Mouse (Mus musculus) lung, adult 2 months (tissue): ENCODE measurements around the gene Gpank1. TPM values are rescaled to one million over a fixed set of nuclear protein-coding genes. Genes with fewer than 3 reads are reported as not detected.

ENCODE experiments used
- DNase-seq: peaks from one replicate; pipeline ENCODE4 v3.0.0; 2022
- H3K4me1 ChIP-seq: fragments of 200-500 bp; 2 replicates; pipeline ENCODE4 v1.6.1; 2011; ENCODE audit warnings: low read length; ENCODE audit not compliant: control insufficient read depth, insufficient read depth
- H3K4me3 ChIP-seq: fragments of 200-500 bp; replicated peaks from 2 replicates; pipeline ENCODE3; 2011; ENCODE audit warnings: low read depth, mild to moderate bottlenecking, control low read depth, low read length; ENCODE audit errors: extremely low read depth
- CTCF ChIP-seq: fragments of 200-500 bp; IDR thresholded peaks from 2 replicates; pipeline ENCODE4 v1.5.1; 2011; ENCODE audit warnings: mild to moderate bottlenecking, low read length, control low read depth; ENCODE audit not compliant: insufficient read depth
- POLR2A ChIP-seq: fragments of 200-500 bp; IDR thresholded peaks from 2 replicates; pipeline ENCODE4 v1.6.1; 2011; ENCODE audit warnings: low read depth, mild to moderate bottlenecking, control low read depth, low read length, borderline replicate concordance; ENCODE audit errors: extremely low read depth
- WGBS: fragments of 180-500 bp; shearing (Covaris S2); methylation state at CpG from one replicate; pipeline ENCODE4 v1.1.7; 2018; 5-methylcytosine and 5-hydroxymethylcytosine counted together
- polyA plus RNA-seq: library from polyadenylated mRNA; depleted of rRNA; stranded (reverse); fragments of >200 nt; gene quantifications from 2 replicates; pipeline ENCODE4 v1.2.3, GENCODE M21; 2012

The Gpank1 gene
- polyA plus RNA-seq, 1 experiment: 21.9 TPM

GRCm38 (mm10) chr17:35140490-35140996, 19.3 kb downstream of the Gpank1 start:
- 72% methylated on average over 16 of the region's 16 CpGs for WGBS
- Histone ChIP-seq H3K4me3 (no peak overlapping the region), H3K4me1 (peaks cover 11% of the 10 kb centered on the region)
- DNase-seq: no peak
- no peak for TF ChIP-seq POLR2A
- TF ChIP-seq CTCF: no peak

GRCm38 (mm10) chr17:35141971-35142370, 20.7 kb downstream of the Gpank1 start:
- no peak for TF ChIP-seq CTCF
- TF ChIP-seq POLR2A: no peak
- H3K4me1 ChIP-seq: peaks cover 4% of the 10 kb centered on the region; the same call in 1 of the 2 replicates
- H3K4me3 ChIP-seq: no peak overlapping the region
- 87% methylated on average over 6 of the region's 6 CpGs for WGBS
- no peak for DNase-seq

- WGBS: 74% methylated on average over 5 of the region's 5 CpGs
Measured at GRCm38 (mm10) chr17:35146139-35146538, 24.9 kb downstream of the Gpank1 start.

GRCm38 (mm10) chr17:35147348-35147747, 26.1 kb downstream of the Gpank1 start:
- Histone ChIP-seq H3K4me1 (no peaks in the 10 kb centered on the region), H3K4me3 (no peak overlapping the region)
- no peak for DNase-seq
- WGBS: 64% methylated on average over 3 of the region's 3 CpGs
- no peak for TF ChIP-seq POLR2A
- TF ChIP-seq CTCF: no peak

More at GRCm38 (mm10) chr17:35146139-35146538, 24.9 kb downstream of the Gpank1 start:
- DNase-seq: no peak
- H3K4me1 ChIP-seq: no peaks in the 10 kb centered on the region
- no peak for TF ChIP-seq POLR2A
- no peak overlapping the region for H3K4me3 ChIP-seq

GRCm38 (mm10) chr17:35147922-35148639, 26.8 kb downstream of the Gpank1 start:
- no peaks in the 10 kb centered on the region for H3K4me1 ChIP-seq
- no peak overlapping the region for H3K4me3 ChIP-seq
- DNase-seq: no peak
- TF ChIP-seq POLR2A (no peak), CTCF (no peak)
- 52% methylated on average over 5 of the region's 5 CpGs for WGBS

- TF ChIP-seq POLR2A (no peak), CTCF (no peak)
- 92% methylated on average over 4 of the region's 4 CpGs for WGBS
- H3K4me1 ChIP-seq: no peaks in the 10 kb centered on the region
- no peak overlapping the region for H3K4me3 ChIP-seq
- no peak for DNase-seq
Measured at GRCm38 (mm10) chr17:35152121-35152520, 30.9 kb downstream of the Gpank1 start.

GRCm38 (mm10) chr17:35153077-35153476, 31.8 kb downstream of the Gpank1 start:
- no peak for DNase-seq
- H3K4me3 ChIP-seq: no peak overlapping the region
- H3K4me1 ChIP-seq: no peaks in the 10 kb centered on the region
- WGBS: 85% methylated on average over 9 of the region's 9 CpGs
- TF ChIP-seq CTCF (no peak), POLR2A (no peak)

GRCm38 (mm10) chr17:35153931-35154330, 32.7 kb downstream of the Gpank1 start:
- H3K4me1 ChIP-seq: no peaks in the 10 kb centered on the region
- WGBS: 77% methylated on average over 4 of the region's 4 CpGs
- TF ChIP-seq CTCF: no peak
- no peak for TF ChIP-seq POLR2A
- no peak for DNase-seq
- H3K4me3 ChIP-seq: no peak overlapping the region

- H3K4me3 ChIP-seq: no peak overlapping the region
- H3K4me1 ChIP-seq: no peaks in the 10 kb centered on the region
- 82% methylated on average over 7 of the region's 7 CpGs for WGBS
- DNase-seq: no peak
- no peak for TF ChIP-seq POLR2A
- TF ChIP-seq CTCF: no peak
Measured at GRCm38 (mm10) chr17:35154616-35155015, 33.4 kb downstream of the Gpank1 start.

- Histone ChIP-seq H3K4me3 (no peak overlapping the region), H3K4me1 (no peaks in the 10 kb centered on the region)
- TF ChIP-seq POLR2A: no peak
- no peak for TF ChIP-seq CTCF
- 87% methylated on average over 12 of the region's 12 CpGs for WGBS
- DNase-seq: no peak
Measured at GRCm38 (mm10) chr17:35155451-35155850, 34.2 kb downstream of the Gpank1 start.
